Mouse (Mus musculus) thymus, postnatal 10 days (tissue): ENCODE measurements at regions not wholly inside any gene's neighbourhood (a gene's known extent, or its start where the extent isn't known, plus 50 kb on each side); places are given as distances from the start of the nearest gene placed in this dataset.
A peak's percentile ranks its signal among the peaks of the same experiment; 100 is the strongest.

Source experiments
- DNase-seq, 2 experiments: peaks; one replicate each; pipeline ENCODE4 v3.0.0; 2021; ENCODE audit warnings: low spot score in 2 of 2

- DNase-seq: peak in 1 of 2 experiments; percentile 69
These were observed 119.8 kb downstream of the Gm9195 start for GRCm38 (mm10) chr14:72371702-72372277.

DNA sequence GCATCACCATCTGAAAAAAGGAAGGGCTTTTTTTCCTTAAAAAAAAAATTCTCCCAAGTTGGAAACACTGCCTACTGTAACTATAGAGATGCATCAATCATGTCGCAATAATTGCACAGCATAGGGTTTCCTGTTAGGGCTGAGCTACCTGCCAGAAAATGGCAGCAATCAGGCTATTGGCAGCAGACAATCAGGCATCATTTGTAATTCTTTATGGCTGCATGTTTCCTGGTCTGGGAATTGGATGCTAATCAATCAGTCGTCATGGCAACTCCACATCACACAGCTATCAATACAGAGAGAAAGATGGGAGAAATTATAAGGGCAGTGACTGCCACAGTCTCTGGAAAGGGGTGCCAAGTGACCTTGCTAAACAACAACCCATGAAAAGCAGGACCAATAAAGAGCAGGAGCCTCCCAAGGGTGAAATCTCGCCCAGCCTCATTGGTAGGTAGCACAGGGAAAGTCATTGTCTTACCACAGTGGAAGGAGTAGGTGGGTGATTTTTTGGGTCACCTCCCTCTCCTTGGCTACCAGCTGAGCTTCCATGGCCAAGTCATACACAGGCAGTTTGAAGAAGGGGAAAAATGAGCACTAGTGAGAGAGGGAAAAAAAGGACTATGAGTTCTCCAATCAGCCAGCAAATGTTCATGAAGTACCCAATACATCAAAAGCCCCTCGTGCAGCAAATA lies 130.7 kb downstream of the Gm9195 start:
- DNase-seq: no peak

- DNase-seq: no peak
These were observed 131.5 kb downstream of the Gm9195 start for GRCm38 (mm10) chr14:72360181-72360580.

DNA sequence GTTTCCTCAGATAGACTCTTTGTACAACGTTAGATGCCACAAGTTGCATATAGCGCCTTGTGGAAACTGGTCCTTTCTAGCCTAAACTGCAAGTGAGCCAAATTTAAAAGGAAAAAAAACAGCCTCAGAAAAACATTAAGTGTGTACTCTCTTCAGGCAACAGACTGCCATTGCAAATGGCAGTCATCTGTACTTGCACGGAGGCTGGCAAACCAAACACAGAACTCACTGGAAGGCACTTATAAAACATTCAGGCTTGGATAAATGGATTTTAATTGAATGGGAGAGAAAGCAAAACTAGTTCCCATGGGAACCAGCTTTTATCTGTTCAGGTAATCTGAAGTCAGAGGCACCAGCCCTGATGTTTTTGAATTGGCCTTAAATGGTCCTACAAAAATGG lies 133.7 kb downstream of the Gm9195 start:
- no peak for DNase-seq

DNA sequence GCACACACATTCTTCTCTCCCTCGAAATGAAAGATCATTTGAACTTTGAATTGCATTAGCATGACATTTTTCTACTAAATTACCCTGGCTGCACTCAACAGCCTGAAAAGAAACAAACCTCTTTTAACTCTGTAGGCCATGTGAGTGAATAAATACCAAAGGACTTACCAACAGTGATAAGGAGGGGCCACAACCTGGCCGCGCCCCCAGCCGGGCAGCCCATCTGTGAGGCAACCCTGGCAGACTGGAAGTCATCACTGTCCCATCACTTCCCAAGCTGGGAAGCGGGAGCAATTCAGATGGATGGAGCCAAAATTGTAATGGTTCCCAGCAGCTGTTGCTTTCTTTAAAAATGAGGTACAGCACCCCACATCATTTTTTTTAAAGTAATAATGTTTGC lies 149.5 kb downstream of the Gm9195 start:
- DNase-seq: no peak

DNA sequence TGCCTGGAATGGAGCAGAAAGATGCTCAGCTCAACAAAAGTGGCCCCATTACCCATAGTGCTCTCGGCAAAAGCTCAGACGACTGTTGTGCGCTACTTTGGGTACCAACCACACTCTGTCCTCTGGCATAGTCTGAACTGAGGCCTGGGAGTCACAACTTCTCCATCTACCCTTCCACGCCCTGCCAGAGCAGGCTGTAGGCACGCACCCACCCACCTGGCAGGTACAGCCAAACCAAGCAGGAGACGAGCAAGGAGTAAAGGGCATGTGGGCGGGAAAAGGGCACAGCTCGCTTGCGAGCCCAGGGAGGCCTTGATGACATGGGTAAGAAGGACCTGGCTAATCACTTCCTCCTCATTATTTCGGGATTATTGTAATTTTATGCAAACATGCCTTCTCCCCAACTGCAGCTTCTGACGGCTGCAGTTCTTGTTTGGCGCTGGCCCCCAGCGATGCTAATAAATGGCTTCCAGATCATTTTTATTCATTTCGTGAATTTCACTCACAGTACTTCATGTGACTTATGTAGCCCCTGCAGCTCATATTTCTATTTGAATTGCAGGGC lies 150.0 kb downstream of the Gm9195 start:
- DNase-seq: no peak

GRCm38 (mm10) chr14:72338046-72338445 lies 153.6 kb downstream of the Gm9195 start:
- no peak for DNase-seq

GRCm38 (mm10) chr14:72303856-72304255 lies 187.8 kb downstream of the Gm9195 start:
- no peak for DNase-seq

- peak in 1 of 2 experiments; percentile 30 for DNase-seq
These were observed 191.6 kb downstream of the Gm9195 start for GRCm38 (mm10) chr14:72300026-72300425.

DNA sequence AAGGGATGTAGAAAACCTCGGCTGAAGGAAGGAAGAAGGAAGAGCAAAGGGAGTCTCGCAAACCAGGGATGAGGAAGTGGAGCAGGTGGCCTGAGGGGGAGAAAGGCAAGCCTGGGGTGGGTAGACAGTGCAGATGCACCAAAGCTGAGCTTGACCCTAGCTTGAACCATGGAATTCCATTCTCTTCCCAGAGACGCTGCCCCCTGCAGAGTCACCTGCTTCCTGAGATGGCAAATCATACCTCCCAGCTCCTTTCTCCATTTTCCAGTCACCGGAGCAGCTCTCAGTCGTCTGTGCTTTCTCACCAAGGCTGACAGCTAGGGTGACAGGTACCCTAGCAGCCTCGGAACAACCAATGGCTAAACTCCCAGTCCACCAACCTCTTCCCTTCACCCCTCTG lies 197.0 kb downstream of the Gm9195 start:
- no peak for DNase-seq

DNA sequence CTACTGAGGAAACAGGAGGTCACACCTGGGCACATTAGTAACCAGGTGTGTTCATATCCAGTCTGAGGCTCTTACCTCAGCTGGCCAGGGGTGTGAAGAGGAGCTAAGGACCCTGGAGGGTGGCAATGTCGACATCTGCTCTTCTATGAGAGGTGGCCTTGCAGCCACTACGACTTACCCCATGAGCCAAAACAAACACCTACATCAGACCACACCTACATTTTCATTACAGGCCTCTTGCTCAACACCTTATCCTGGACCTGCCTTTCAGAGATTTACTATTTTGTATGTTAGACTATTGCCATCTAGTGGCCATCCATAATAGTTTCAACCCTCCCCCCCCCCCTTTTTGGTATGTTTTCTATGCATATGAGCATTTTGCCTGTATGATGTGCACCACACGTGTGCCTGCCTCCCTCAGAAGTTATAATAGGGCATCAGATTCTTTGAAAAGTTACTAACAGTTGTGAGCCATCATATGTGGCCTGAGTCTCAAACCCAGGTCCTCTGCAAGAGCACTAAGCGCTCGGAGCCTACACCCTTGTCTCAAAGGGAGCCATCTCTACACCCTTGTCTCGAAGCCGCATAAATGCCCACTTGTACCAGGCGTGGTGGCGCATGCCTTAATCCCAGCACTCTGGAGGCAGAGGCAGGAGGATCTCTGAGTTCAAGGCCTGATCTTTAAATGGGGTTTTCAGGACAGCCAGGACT lies 197.8 kb downstream of the Gm9195 start:
- DNase-seq: no peak

DNA sequence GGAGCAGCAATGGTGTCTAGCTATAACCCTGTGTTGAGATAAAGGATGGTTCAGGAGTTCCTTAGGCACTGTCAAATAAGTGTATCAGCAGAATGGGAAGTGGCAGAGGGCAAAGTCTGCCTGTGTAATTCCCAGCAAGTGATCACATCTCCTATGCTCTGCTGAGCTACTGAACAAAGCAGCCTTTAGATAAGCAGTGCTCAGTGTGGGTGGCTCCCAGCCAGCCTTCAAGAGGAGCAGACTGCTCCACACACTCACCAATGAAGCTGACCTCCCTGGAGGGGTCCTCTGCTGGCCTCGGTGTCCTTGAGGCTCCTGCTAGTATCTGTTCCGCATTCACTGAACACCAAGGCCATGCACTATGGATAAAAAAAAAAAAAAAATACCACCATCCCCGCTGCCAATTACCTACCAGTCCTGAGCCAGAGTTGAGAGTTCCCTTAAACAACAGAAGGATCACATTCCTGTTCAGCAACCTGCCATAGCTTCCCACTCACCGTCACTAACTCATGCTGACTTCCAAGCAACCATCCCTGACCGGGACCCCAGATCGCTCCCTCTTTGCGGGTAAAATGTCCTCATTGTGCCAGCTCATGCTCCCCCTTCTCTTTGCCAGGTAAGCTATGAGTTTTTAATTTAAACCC lies 198.9 kb downstream of the Gm9195 start:
- no peak for DNase-seq

DNA sequence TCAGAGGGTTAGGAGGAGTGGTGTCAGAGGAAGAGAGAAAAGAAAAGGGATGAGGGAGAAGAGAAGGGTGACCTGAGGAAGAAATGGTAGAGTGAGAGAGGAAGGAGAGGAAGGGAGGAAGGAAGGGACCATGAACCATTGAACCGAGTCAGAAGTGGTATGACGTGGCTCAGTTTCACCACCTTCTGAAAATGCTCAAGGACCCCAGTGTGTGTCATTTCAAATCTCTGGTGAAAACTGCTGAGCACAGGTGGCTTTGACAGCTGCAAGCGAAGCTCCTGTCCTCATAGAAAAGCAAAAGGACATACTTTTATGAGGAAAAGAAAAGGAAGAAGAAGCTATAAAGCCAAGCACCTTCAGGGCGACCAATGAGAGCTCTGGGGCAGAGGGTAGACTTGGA lies 214.3 kb downstream of the Gm9195 start:
- no peak for DNase-seq

- DNase-seq: no peak
These were observed 232.4 kb downstream of the Gm9195 start for GRCm38 (mm10) chr14:72259255-72259654.

GRCm38 (mm10) chr14:72241872-72242271 lies 249.8 kb downstream of the Gm9195 start:
- no peak for DNase-seq

DNA sequence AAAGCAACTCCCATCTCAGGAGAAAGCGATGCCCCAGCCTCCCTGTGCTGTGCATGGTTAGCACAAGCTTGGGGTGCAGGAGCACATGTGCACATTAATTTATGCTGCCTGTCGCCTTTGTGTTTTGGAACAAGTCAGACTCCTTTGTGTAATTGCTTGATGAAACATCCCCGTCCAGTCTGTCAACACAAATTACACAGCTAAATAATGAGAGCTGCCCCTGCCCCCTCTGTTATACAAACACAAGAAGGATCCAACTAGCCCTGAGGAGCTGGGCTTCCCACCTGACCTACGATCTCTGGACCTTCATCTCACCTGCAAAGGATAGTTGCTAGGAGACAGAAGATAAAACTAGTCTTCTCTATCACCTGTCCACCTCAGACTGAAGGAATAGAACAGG lies 251.4 kb downstream of the Gm9195 start:
- DNase-seq: no peak

- no peak for DNase-seq
These were observed 253.3 kb downstream of the Gm9195 start for GRCm38 (mm10) chr14:72238344-72238743.

- DNase-seq: no peak
These were observed 257.2 kb downstream of the Gm9195 start for GRCm38 (mm10) chr14:72234234-72235075.

DNA sequence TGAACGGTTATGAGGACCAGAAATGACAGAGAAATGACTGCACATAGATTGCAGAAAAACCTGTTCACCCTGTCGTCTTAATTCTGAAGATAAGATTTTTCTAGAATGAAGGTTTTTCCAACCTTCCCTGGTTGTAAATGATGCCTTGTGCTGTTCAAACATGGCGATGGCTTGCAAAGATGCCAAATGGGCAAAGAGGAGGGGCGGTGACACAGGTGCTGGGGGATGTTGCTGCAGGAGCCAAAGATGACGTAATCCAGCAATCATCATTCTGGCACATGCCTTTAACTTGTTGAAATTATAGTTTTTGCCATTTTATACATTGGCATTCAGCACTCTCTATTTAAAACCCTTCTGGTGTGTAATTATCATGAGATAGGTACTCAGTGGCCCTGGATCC lies 263.8 kb downstream of the Gm9195 start:
- DNase-seq: no peak

DNA sequence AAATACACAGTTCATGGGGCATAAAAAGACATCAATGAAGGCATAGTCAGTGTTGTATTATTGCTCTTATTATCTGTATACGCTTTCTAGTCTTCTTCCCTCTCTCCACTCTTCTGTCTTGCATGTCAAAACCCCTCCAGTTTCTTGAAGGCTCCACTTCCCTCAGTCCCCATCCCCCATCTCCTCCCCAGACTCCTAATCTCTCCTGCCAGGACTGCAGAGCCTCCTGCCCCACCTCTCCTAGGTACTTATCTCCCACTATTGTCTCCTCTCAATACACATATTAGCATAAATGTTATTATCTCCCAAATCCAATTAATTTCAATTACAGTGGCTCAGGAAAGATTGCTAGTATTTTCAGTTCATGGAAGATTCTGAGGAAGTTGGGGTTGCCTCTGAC lies 264.2 kb downstream of the Gm9195 start:
- no peak for DNase-seq

DNA sequence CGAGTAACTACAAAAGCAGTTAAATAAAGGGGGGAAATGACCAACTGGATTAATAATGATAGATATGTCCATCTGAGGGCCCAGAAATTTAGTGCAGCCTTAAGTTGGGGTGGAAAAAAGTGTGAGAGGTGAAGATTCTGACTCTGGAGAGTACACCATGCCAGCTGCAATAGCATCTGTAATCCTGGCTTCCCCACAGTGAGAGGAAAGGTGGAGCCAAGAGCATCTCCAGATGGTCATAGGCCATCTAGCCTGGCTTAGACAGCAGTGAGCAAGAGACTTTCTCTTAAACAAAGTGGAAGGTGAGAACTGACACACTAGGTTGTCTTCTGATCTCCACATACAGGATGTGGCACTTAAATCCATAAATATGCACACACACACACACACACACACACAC lies 264.7 kb downstream of the Gm9195 start:
- DNase-seq: no peak
